Mouse (Mus musculus) erythroid progenitor cell, adult 5-6 weeks (primary cell): ENCODE results near the gene Tram2. TPM values are rescaled to one million over a fixed set of nuclear protein-coding genes. Genes with fewer than 3 reads are reported as not detected.

Experiments used
- ATAC-seq: replicated peaks from 2 replicates; pipeline ENCODE4 v1.8.0; 2016; ENCODE audit warnings: moderate number of reproducible peaks, mild to moderate bottlenecking, moderate TSS enrichment, inconsistent platforms; ENCODE audit not compliant: poor library complexity, low FRiP score, severe bottlenecking
- total RNA-seq, 2 experiments: library from RNA; stranded (forward) in 1 of 2; stranded (reverse) in 1 of 2; fragments of 150-400 nt in 1 of 2; fragments of 186-747, 209-891 nt in 1 of 2; gene quantifications; 2 replicates each; pipeline versions ENCODE4 v1.2.3 to v1.2.4; 2015 to 2017; ENCODE audit warnings: low replicate concordance in 2 of 2

Gene Tram2
- total RNA-seq, 2 experiments from 2014 or later: 1.3 TPM; not detected in 1

GRCm38 (mm10) chr1:21029000-21029399, 50.0 kb downstream of the Tram2 start:
- no peak for ATAC-seq

GRCm38 (mm10) chr1:21026534-21026933, 52.5 kb downstream of the Tram2 start:
- no peak for ATAC-seq

- ATAC-seq: no peak
These were observed 53.8 kb downstream of the Tram2 start for GRCm38 (mm10) chr1:21025203-21025602.

GRCm38 (mm10) chr1:21023101-21023500, 55.9 kb downstream of the Tram2 start:
- no peak for ATAC-seq

GRCm38 (mm10) chr1:21014463-21014862, 64.6 kb downstream of the Tram2 start:
- ATAC-seq: no peak

- no peak for ATAC-seq
These were observed 68.7 kb downstream of the Tram2 start for GRCm38 (mm10) chr1:21010282-21010800.

GRCm38 (mm10) chr1:21008891-21009290, 70.1 kb downstream of the Tram2 start:
- ATAC-seq: no peak

GRCm38 (mm10) chr1:21007941-21008701, 70.9 kb downstream of the Tram2 start:
- no peak for ATAC-seq

GRCm38 (mm10) chr1:21006775-21007174, 72.3 kb downstream of the Tram2 start:
- no peak for ATAC-seq

- no peak for ATAC-seq
These were observed 74.4 kb downstream of the Tram2 start for GRCm38 (mm10) chr1:21004596-21004995.

GRCm38 (mm10) chr1:21002246-21003142, 76.5 kb downstream of the Tram2 start:
- ATAC-seq: no peak

- no peak for ATAC-seq
These were observed 81.1 kb downstream of the Tram2 start for GRCm38 (mm10) chr1:20997881-20998389.

GRCm38 (mm10) chr1:20997328-20997689, 81.7 kb downstream of the Tram2 start:
- ATAC-seq: no peak

- no peak for ATAC-seq
These were observed 82.3 kb downstream of the Tram2 start for GRCm38 (mm10) chr1:20996603-20997327.

- no peak for ATAC-seq
These were observed 83.6 kb downstream of the Tram2 start for GRCm38 (mm10) chr1:20995331-20995986.

GRCm38 (mm10) chr1:20994338-20994737, 84.7 kb downstream of the Tram2 start:
- no peak for ATAC-seq

- no peak for ATAC-seq
These were observed 85.3 kb downstream of the Tram2 start for GRCm38 (mm10) chr1:20993690-20994089.

GRCm38 (mm10) chr1:20989461-20990083, 89.5 kb downstream of the Tram2 start:
- ATAC-seq: no peak
